Mouse (Mus musculus): Measurements from ENCODE around the gene Fam228a. TPM values are rescaled to one million over a fixed set of nuclear protein-coding genes. Genes with fewer than 3 reads are reported as not detected.
"Not testable (repeated sequence)": the region's sequence is repeated elsewhere in the genome, so short reads cannot be mapped to it uniquely, and the experiment has no call there.

Fam228a gene
- under 1 TPM; 0.15 to 0.76 TPM for total RNA-seq (2021)
- long read RNA-seq, experiment 1: 0 reads
- long read RNA-seq, experiment 2, partial matches to known transcripts: 0 of 2 reads
- long read RNA-seq, experiment 2, other reads (novel, unspliced or antisense): 2 of 2 reads

GRCm38 (mm10) chr12:4738031-4738576 is at the start of gene Fam228a:
Fam228a (minus strand) TSS chr12:4738430.
- DNase-seq: no peak

GRCm38 (mm10) chr12:4784466-4784865 is 46.2 kb upstream of the Fam228a start:
- DNase-seq: no peak

- DNase-seq: no peak
Observed at GRCm38 (mm10) chr12:4783598-4783997, 45.4 kb upstream of the Fam228a start.

- not testable (repeated sequence) for DNase-seq
Observed at GRCm38 (mm10) chr12:4781725-4782404, 43.6 kb upstream of the Fam228a start.

GRCm38 (mm10) chr12:4781270-4781669 is 43.0 kb upstream of the Fam228a start:
- DNase-seq: no peak

- no peak for DNase-seq
Observed at GRCm38 (mm10) chr12:4780245-4780644, 42.0 kb upstream of the Fam228a start.

GRCm38 (mm10) chr12:4777734-4778133 is 39.5 kb upstream of the Fam228a start:
- no peak for DNase-seq

GRCm38 (mm10) chr12:4775588-4775949 is 37.3 kb upstream of the Fam228a start:
- DNase-seq: no peak

GRCm38 (mm10) chr12:4774895-4775587 is 36.8 kb upstream of the Fam228a start:
- DNase-seq: no peak

GRCm38 (mm10) chr12:4769333-4769723 is 31.1 kb upstream of the Fam228a start:
- DNase-seq: no peak

- peak; percentile 98 for DNase-seq
Observed at GRCm38 (mm10) chr12:4768492-4769332, 30.5 kb upstream of the Fam228a start, which contains the start of the genes Pfn4 and Fam228b. Pfn4 (plus strand) TSS chr12:4769022. Fam228b (minus strand) TSS chr12:4769267.

GRCm38 (mm10) chr12:4757060-4757459 is 18.8 kb upstream of the Fam228a start:
- DNase-seq: no peak

- not testable (repeated sequence) for DNase-seq
Observed at GRCm38 (mm10) chr12:4754451-4754850, 16.2 kb upstream of the Fam228a start.

GRCm38 (mm10) chr12:4744486-4744885 is 6.3 kb upstream of the Fam228a start:
- peak; percentile 48 for DNase-seq

GRCm38 (mm10) chr12:4742183-4742582 is 4.0 kb upstream of the Fam228a start:
- no peak for DNase-seq

GRCm38 (mm10) chr12:4740823-4741222 is 2.6 kb upstream of the Fam228a start:
- peak; percentile 71 for DNase-seq

GRCm38 (mm10) chr12:4732332-4732731 is 5.9 kb downstream of the Fam228a start:
- DNase-seq: no peak

- no peak for DNase-seq
Observed at GRCm38 (mm10) chr12:4731629-4732028, 6.6 kb downstream of the Fam228a start.

GRCm38 (mm10) chr12:4729165-4729564 is 9.1 kb downstream of the Fam228a start:
- no peak for DNase-seq

- DNase-seq: no peak
Observed at GRCm38 (mm10) chr12:4719762-4720754, 18.2 kb downstream of the Fam228a start.

Measured in adrenal gland, postnatal 10 days (tissue).